Mouse (Mus musculus) splenic B cell, adult 2 months (primary cell): ENCODE measurements around the gene Rsu1.
A peak's percentile ranks its signal among the peaks of the same experiment; 100 is the strongest.

Experiments
- DNase-seq: peaks from one replicate; pipeline ENCODE4 v3.0.0-alpha.2; 2011; ENCODE audit warnings: low read depth, low spot score
- H3K27me3 ChIP-seq: 2 replicates; pipeline ENCODE4 v1.6.1; 2012; ENCODE audit warnings: mild to moderate bottlenecking, low read length, moderate library complexity, mixed read lengths; ENCODE audit not compliant: control insufficient read depth, poor library complexity, insufficient read depth, severe bottlenecking
- H3K36me3 ChIP-seq: 2 replicates; pipeline ENCODE4 v1.6.1; 2012; ENCODE audit warnings: mild to moderate bottlenecking, low read length, moderate library complexity, mixed read lengths; ENCODE audit not compliant: control insufficient read depth, poor library complexity, insufficient read depth, severe bottlenecking

Rsu1 gene

GRCm38 (mm10) chr2:13168743-13169142, 102.5 kb downstream of the Rsu1 start:
- Histone ChIP-seq H3K27me3 (no peaks in the 10 kb centered on the region), H3K36me3 (no peaks in the 10 kb centered on the region)
- peak; percentile 6 for DNase-seq

GRCm38 (mm10) chr2:13161717-13162116, 109.5 kb downstream of the Rsu1 start:
- Histone ChIP-seq H3K27me3 (no peaks in the 10 kb centered on the region), H3K36me3 (no peaks in the 10 kb centered on the region)
- no peak for DNase-seq

- Histone ChIP-seq H3K27me3 (no peaks in the 10 kb centered on the region), H3K36me3 (no peaks in the 10 kb centered on the region)
- DNase-seq = no peak
Observed at GRCm38 (mm10) chr2:13145245-13145644, 126.0 kb downstream of the Rsu1 start.

- DNase-seq = no peak
- no peaks in the 10 kb centered on the region for H3K27me3 ChIP-seq
Observed at GRCm38 (mm10) chr2:13134890-13135289, 136.3 kb downstream of the Rsu1 start.

GRCm38 (mm10) chr2:13132841-13133240, 138.4 kb downstream of the Rsu1 start:
- H3K27me3 ChIP-seq = no peaks in the 10 kb centered on the region
- DNase-seq = no peak
- H3K36me3 ChIP-seq = no peaks in the 10 kb centered on the region

More at GRCm38 (mm10) chr2:13134890-13135289, 136.3 kb downstream of the Rsu1 start:
- no peaks in the 10 kb centered on the region for H3K36me3 ChIP-seq

- Histone ChIP-seq H3K27me3 (no peaks in the 10 kb centered on the region), H3K36me3 (no peaks in the 10 kb centered on the region)
- no peak for DNase-seq
Observed at GRCm38 (mm10) chr2:13132406-13132805, 138.8 kb downstream of the Rsu1 start.

- H3K36me3 ChIP-seq = no peaks in the 10 kb centered on the region
- no peaks in the 10 kb centered on the region for H3K27me3 ChIP-seq
- no peak for DNase-seq
Observed at GRCm38 (mm10) chr2:13129859-13130258, 141.4 kb downstream of the Rsu1 start.

GRCm38 (mm10) chr2:13129337-13129736, 141.9 kb downstream of the Rsu1 start:
- H3K36me3 ChIP-seq = no peaks in the 10 kb centered on the region
- DNase-seq = no peak
- no peaks in the 10 kb centered on the region for H3K27me3 ChIP-seq

- no peaks in the 10 kb centered on the region for H3K36me3 ChIP-seq
Observed at GRCm38 (mm10) chr2:13120461-13120860, 150.8 kb downstream of the Rsu1 start.

GRCm38 (mm10) chr2:13117896-13118295, 153.3 kb downstream of the Rsu1 start:
- Histone ChIP-seq H3K36me3 (no peaks in the 10 kb centered on the region), H3K27me3 (no peaks in the 10 kb centered on the region)
- no peak for DNase-seq

More at GRCm38 (mm10) chr2:13120461-13120860, 150.8 kb downstream of the Rsu1 start:
- no peaks in the 10 kb centered on the region for H3K27me3 ChIP-seq
- no peak for DNase-seq

GRCm38 (mm10) chr2:13106531-13106930, 164.7 kb downstream of the Rsu1 start:
- Histone ChIP-seq H3K36me3 (no peaks in the 10 kb centered on the region), H3K27me3 (no peaks in the 10 kb centered on the region)
- no peak for DNase-seq

GRCm38 (mm10) chr2:13104388-13104787, 166.8 kb downstream of the Rsu1 start:
- DNase-seq = no peak
- no peaks in the 10 kb centered on the region for H3K27me3 ChIP-seq
- no peaks in the 10 kb centered on the region for H3K36me3 ChIP-seq

- DNase-seq = no peak
- H3K36me3 ChIP-seq = no peaks in the 10 kb centered on the region
- no peaks in the 10 kb centered on the region for H3K27me3 ChIP-seq
Observed at GRCm38 (mm10) chr2:13103797-13104200, 167.4 kb downstream of the Rsu1 start.

GRCm38 (mm10) chr2:13094045-13094444, 177.2 kb downstream of the Rsu1 start:
- Histone ChIP-seq H3K36me3 (no peaks in the 10 kb centered on the region), H3K27me3 (no peaks in the 10 kb centered on the region; the same call in 1 of the 2 replicates)
- peak; percentile 2 for DNase-seq

- H3K36me3 ChIP-seq = no peaks in the 10 kb centered on the region
- no peaks in the 10 kb centered on the region; the same call in 1 of the 2 replicates for H3K27me3 ChIP-seq
- peak; percentile 9 for DNase-seq
Observed at GRCm38 (mm10) chr2:13093570-13093969, 177.6 kb downstream of the Rsu1 start.

- H3K27me3 ChIP-seq = no peaks in the 10 kb centered on the region; the same call in 1 of the 2 replicates
- DNase-seq = no peak
- no peaks in the 10 kb centered on the region for H3K36me3 ChIP-seq
Observed at GRCm38 (mm10) chr2:13091399-13092015, 179.7 kb downstream of the Rsu1 start.
